Mouse (Mus musculus) embryonic fibroblast, embryonic 13.5 days (primary cell): Measurements from ENCODE around the gene Timm8a1. TPM values are rescaled to one million over a fixed set of nuclear protein-coding genes. Genes with fewer than 3 reads are reported as not detected.
"Not testable (repeated sequence)": the region's sequence is repeated elsewhere in the genome, so short reads cannot be mapped to it uniquely, and the experiment has no call there.

Experiments used
- H3K27ac ChIP-seq: 2 replicates; pipeline ENCODE4 v1.5.1; 2012; ENCODE audit warnings: low read length, control low read depth, inconsistent platforms; ENCODE audit not compliant: insufficient read depth
- H3K4me1 ChIP-seq: 2 replicates; pipeline ENCODE4 v1.6.1; 2011; ENCODE audit warnings: low read length; ENCODE audit not compliant: control insufficient read depth, insufficient read depth
- H3K4me3 ChIP-seq: 2 replicates; pipeline ENCODE4 v1.5.1; 2011; ENCODE audit warnings: mild to moderate bottlenecking, control low read depth, low read length; ENCODE audit not compliant: insufficient read depth
- CTCF ChIP-seq: IDR thresholded peaks from 2 replicates; pipeline ENCODE4 v1.5.1; 2011; ENCODE audit warnings: mild to moderate bottlenecking, control low read depth, low read length, moderate library complexity, borderline replicate concordance; ENCODE audit not compliant: insufficient read depth
- POLR2A ChIP-seq: IDR thresholded peaks from 2 replicates; pipeline ENCODE4 v1.6.1; 2011; ENCODE audit warnings: low read depth, mild to moderate bottlenecking, control low read depth, low read length, moderate library complexity
- polyA plus RNA-seq: library from polyadenylated mRNA; stranded (reverse); fragments of >200 nt; gene quantifications from 2 replicates; pipeline ENCODE4 v1.2.4, GENCODE M21; 2011; ENCODE audit warnings: low read depth; ENCODE audit not compliant: missing spikeins, insufficient read length

Gene Timm8a1
- polyA plus RNA-seq, 1 experiment = 34.3 TPM

DNA sequence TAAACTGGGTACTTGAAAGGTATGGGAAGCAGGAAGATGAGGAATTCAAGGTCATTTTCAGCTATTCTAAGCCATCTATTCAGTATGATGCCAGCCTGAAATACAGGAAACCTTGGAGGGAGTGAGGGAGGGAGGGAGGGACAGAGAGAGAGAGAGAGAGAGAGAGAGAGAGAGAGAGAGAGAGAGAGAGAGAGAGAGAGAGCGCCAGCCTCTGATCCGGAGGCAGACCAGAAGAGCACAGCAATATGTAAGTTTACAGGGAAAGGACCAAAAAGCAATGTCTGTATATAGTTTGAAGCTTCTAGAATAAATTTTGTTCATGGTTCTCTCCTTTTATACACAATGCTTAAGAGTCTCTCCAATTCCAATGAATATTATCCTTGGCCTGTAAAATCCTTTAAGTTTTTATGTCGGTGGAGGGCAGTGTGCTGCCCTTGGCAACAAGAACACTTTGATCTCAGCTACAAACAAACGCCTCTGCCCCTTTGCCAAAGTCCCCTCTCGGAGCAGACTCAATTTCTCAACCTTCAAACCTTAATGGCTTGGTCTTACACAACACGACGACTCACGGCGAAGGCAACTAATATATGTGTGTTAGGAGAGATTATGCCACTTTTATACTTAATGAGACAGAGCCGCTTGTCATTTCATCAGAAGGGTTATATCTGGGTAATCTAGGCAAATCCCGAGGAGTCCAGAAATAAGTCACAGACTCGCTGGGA, 1.1 kb downstream of the Timm8a1 start:
- TF ChIP-seq CTCF = no peak
- TF ChIP-seq POLR2A = no peak
- no peaks in the 10 kb centered on the region for H3K4me1 ChIP-seq
- no peak overlapping the region for H3K27ac ChIP-seq
- peak overlapping the region; percentile 98 for H3K4me3 ChIP-seq

DNA sequence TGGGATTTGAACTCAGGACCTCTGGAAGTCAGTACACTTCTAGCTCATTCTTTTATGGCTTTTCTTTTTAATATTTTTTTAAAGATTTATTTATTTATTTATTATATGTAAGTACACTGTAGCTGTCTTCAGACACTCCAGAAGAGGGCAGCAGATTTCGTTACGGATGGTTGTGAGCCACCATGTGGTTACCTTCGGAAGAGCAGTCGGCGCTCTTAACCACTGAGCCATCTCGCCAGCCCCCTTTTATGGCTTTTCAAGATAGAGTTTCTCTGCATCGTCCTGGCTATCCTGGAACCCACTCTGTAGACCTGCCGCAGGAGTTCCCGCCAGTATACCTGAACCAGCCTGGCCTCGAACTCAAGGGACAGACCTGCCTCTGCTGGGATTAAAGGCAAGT, 1.9 kb downstream of the Timm8a1 start:
- peak overlapping the region; percentile 98 for H3K4me3 ChIP-seq
- H3K4me1 ChIP-seq, H3K27ac ChIP-seq: not testable (repeated sequence)

DNA sequence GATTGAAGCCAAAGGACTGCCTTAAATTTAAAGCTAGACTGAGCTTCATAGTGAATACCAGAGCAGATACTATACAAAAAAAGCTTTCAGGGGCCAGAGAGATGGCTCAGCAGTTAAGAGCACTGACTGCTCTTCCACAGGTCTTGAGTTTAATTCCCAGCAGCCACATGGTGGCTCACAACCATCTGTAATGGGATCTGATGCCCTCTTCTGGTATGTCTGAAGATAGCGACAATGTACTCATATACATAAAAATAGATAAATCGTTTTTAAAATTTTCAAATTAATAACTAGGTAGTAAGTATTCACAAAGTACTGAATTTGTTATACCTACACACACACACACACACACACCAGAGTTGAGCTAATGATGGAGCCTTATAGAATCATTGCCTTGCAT, 8.3 kb downstream of the Timm8a1 start:
- Histone ChIP-seq H3K27ac (no peak overlapping the region), H3K4me1 (no peaks in the 10 kb centered on the region), H3K4me3 (no peak overlapping the region)
- TF ChIP-seq POLR2A = no peak
- TF ChIP-seq CTCF = no peak

DNA sequence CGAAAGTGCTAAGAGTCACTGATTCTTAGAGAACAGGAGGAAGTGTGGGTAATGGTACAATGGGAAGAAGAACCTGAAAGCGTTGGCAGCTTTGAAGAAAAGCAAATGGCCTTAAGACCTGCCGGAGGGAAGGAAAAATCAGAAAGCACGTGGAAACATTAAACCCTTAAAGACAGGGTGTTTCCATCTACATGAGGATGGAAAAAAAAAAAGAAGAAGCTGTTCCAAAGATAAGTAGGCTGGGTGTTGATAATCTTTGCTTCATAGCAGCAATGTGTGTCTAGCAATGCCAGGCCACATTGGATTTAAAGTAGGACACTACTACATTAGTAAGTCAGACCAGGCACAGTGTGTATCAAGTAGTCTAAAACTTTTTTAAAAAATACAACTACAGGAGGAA, 16.4 kb downstream of the Timm8a1 start:
- no peak for TF ChIP-seq CTCF
- no peak for TF ChIP-seq POLR2A
- no peak overlapping the region for H3K27ac ChIP-seq
- no peak overlapping the region for H3K4me3 ChIP-seq
- no peaks in the 10 kb centered on the region for H3K4me1 ChIP-seq

DNA sequence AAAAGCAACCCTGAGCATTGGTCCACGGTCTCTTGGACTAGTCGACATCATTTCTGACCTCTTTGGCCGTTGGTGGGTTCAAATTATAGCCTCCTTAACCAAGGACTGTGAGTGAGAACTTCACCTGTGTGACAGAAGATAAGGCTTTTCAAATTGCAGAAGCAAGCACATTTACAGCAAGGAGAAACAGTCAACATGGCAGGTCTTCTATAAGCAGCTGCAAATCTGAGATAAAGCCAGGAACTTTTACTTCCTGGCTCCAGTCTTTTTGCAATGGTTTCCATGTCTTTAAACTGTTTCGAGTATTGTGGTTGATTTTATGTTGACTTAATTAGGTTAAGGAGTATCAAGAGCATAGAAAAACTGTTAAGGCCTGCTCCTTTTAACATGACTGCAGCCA, 17.9 kb downstream of the Timm8a1 start:
- TF ChIP-seq POLR2A (no peak), CTCF (no peak)
- H3K4me1 ChIP-seq = no peaks in the 10 kb centered on the region
- H3K27ac ChIP-seq = no peak overlapping the region
- H3K4me3 ChIP-seq = no peak overlapping the region

DNA sequence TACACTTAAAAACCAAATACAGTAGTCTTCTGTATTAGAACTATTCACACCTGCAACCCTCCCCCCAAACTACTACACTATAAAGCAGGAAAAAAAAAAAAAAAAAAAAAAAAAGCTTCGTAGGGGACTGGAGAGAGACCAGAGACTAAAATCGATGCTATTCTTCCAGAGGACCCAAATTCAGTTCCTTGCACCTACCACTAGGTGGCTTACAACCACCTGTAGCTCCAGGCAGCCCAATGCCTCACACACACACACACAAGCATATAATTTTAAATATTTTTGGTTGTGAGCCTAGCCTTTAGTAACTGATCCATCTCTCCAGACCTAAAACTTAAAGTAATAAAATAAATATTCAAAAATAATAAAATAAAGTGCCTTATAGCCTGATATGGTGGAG, 32.2 kb downstream of the Timm8a1 start:
- no peak overlapping the region for H3K27ac ChIP-seq
- no peak overlapping the region for H3K4me3 ChIP-seq
- no peak for TF ChIP-seq POLR2A
- TF ChIP-seq CTCF = 0 out of 2 replicates have a peak, but pooled peaks have one; percentile 12
- no peaks in the 10 kb centered on the region for H3K4me1 ChIP-seq

DNA sequence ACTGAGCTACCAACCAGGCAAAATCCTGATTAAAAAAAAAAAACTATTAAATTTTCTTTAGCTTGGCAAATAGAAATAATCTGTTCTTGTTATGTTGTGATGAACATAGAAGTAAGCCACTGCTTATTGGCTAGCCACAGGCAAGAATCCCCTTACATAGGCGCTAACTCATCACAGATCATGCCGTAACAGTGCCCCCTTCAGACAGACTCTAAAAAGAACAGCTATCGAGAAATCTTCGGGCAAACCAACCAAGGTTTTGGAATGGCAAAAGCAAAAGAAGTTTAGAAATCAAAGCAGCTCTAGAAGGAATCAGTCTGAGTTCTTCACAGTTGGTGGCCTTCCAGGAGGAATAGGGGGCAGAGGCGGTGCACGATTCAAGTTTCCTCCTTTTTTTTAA, 33.7 kb downstream of the Timm8a1 start:
- Histone ChIP-seq H3K27ac (no peak overlapping the region), H3K4me3 (no peak overlapping the region), H3K4me1 (no peaks in the 10 kb centered on the region)
- no peak for TF ChIP-seq POLR2A
- TF ChIP-seq CTCF = no peak

DNA sequence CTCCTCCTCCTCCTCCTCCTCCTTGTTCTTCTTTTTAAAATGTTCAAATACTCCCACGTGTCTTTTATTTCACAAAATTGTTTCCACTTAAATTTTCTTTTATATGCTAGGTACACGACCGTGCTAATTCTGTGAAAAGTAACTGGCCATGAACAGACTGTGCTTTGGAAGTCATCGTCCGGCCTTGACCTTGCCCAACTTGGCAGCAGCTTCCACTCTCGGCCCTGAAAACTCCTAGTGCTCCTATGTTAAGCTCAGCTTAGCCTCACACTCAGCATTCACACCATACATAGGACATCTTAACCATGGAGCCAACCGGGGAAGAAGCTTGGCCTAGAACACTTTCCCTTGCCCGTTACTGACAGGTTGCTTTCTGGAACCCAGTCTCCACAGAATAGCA, 41.0 kb downstream of the Timm8a1 start:
- no peak for TF ChIP-seq CTCF
- TF ChIP-seq POLR2A = no peak
- no peak overlapping the region for H3K27ac ChIP-seq
- H3K4me1 ChIP-seq = no peaks in the 10 kb centered on the region
- H3K4me3 ChIP-seq = no peak overlapping the region

Other genes with a start within 250 kb of the Timm8a1 start
- 6.8 and 10.9 TPM in 2 replicates for gene Tmem35a, start 246.6 kb downstream of the Timm8a1 start, polyA plus RNA-seq
- gene Cenpi, start 233.8 kb downstream of the Timm8a1 start, polyA plus RNA-seq = 15.6 and 16.8 TPM in 2 replicates
- gene Drp2, start 137.3 kb downstream of the Timm8a1 start, polyA plus RNA-seq = 2.3 and 5.1 TPM in 2 replicates
- gene Taf7l, start 65.4 kb downstream of the Timm8a1 start, polyA plus RNA-seq = 0.38 and 0.46 TPM in 2 replicates
- gene Btk, start 41.7 kb upstream of the Timm8a1 start, polyA plus RNA-seq = 0.61 TPM in 1 of 2 replicates, not detected in the other
- gene Rpl36a, start 43.8 kb upstream of the Timm8a1 start, polyA plus RNA-seq = 765 and 790 TPM in 2 replicates
- 11.2 and 14.7 TPM in 2 replicates for gene Gla, start 59.3 kb upstream of the Timm8a1 start, polyA plus RNA-seq
- gene Hnrnph2, start 59.3 kb upstream of the Timm8a1 start, polyA plus RNA-seq = 113 and 117 TPM in 2 replicates
- gene Armcx4, start 144.7 kb upstream of the Timm8a1 start, polyA plus RNA-seq = 19.0 and 22.5 TPM in 2 replicates
- gene Armcx1, start 176.1 kb upstream of the Timm8a1 start, polyA plus RNA-seq = 34.1 and 39.4 TPM in 2 replicates
- 13.6 and 21.7 TPM in 2 replicates for gene Armcx6, start 209.6 kb upstream of the Timm8a1 start, polyA plus RNA-seq
- gene Armcx3, start 214.7 kb upstream of the Timm8a1 start, polyA plus RNA-seq = 71.6 and 81.0 TPM in 2 replicates